Mouse (Mus musculus) cerebellum, adult 11 months (tissue): Measurements from ENCODE around the gene Ciz1.

Experiments
- DNase-seq: peaks from one replicate; pipeline ENCODE4 v3.0.0; 2022

The Ciz1 gene

DNA sequence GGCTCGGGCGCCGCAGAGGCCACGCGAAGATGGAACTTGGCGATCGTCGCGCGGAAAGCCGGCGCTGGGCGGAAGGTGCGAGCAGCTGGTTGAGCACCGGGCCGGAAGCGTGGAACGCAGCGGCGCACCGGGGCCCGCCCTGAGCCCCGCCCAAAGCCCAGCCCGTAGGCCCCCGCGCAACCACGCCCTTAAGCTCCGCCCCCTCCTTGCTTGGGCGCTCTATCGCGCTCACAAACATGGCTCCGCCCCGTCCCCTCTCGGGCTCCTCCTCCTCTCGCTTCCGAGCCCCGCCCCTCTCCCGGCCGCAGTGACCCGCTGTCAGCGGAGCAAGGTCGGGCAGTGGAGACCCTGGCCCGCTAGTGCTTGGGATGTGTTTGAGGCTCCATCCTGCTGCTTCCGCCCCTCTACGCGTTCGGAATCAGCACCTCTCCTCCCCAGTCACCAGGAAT is 29.7 kb downstream of the Ciz1 start, which contains the start of gene 1110008P14Rik:
TSS of gene 1110008P14Rik (minus strand) at position 164 of the 449 bp plus-strand sequence.
- DNase-seq, result peak; percentile 96

DNA sequence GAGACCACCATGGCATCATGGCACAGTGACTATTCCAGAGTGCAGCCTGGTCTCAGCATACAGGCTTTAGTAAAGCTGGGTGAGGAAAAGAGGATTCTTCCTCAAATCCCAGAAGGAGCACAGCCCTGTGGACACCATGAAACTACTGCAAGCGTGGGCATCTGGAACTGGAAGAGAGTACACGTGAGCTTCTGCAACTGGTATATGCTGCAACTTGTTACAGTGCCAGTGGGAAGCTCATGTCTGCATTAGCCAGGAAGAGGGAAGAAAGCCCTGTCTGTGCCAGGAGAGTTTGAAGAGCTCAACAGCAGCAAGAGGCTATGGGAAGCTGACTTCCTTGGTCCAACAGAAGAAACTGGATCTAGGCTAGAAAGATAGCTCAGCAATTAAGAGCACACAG is 30.6 kb downstream of the Ciz1 start:
- DNase-seq, result no peak

DNA sequence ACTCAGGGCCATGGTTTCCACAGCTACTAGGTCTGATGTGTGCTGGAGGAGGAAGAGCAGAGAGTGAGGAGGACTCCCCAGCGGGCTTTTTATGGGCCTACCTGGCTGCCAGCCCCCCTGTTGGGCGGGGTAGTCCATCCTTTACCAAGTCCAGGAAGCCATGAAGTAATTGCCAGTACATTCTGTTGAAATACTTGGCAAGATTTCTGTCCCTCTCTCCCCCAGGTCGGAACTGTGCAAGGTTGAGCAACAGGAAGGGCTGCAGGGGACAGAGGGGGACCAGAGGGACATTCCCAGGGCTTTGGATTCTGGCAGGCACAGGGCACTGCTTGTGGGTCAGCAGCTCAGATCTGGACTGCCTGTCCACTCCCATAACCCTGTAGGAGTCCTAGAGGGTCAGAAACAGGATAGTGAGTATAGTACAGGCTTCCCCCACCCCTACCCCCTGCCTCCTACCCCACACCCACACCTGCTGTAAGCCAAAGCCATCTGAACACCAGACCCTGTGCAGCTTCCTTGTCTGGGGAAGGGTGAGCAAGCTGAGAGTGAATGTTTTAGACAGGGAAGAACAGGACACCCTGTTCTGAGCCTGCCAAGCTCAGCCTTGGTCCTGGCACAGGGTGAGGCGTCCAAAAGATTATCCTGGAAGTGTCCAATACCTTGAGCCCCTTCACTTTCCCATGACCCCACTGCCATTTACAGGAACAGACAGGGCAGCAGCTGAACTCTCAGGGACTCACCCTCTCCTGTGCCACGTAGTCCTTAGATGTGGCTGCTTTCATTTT is 35.8 kb downstream of the Ciz1 start, which contains the start of gene Lcn2:
TSS of gene Lcn2 (minus strand) at position 547 of the 785 bp plus-strand sequence.
- DNase-seq, result no peak

DNA sequence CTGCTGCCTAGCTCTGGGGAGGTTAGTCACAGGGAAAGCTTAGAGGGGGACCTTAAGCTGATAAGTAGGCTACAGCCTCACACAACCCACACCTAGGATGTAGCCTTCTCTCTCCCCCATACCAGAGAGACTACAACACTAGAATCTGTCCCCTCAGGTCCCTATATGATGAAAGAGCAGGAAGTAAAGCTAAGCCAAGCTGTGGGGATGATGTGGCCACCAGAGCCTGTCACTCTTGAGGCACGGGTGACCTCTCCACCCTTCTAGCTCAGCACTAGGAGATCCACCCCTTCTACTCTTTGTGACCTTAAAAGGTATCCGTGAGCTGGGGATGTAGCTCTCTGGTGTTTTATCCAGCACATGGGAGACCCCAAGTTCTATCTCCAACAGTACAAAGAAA is 37.0 kb downstream of the Ciz1 start:
- DNase-seq, result no peak

DNA sequence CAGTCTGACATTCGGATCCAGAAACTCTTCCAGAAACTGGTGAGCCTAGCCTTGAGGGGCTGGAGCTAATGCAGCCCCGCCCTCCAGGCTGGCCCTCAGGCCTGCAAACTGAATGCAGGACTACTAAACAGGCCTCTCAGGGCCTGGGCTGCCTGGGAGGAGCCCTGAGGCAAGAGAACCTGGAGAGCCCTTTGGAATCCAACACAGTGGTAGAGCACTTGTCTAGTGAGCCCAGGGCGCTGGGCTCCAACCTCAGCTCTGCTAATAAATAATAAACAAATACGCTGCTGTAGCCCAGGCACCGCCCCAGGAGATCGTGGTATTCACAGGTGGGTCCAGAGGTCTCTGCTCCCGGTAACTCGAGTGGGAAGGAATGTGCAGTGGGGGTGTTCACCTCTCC is 38.7 kb downstream of the Ciz1 start:
- no peak for DNase-seq

DNA sequence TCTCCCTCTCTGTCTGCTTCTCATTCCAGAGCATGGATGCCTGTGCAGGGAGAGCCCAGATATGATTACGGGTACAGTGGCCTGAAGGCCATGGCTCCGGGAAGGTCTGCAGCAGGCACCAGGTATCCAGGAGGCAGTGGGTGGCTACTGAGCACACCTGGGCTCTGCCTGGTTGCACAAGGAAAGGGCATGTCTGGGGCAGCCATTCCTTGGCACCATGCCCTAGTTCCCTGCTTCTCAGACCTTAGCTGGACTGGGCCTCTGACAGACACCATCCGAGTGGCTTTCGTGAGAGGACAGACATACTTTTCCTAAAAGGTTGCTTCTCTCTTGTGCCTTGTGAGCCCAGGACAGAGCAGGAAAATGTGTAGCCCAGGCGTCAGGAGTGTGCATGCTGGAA is 39.9 kb downstream of the Ciz1 start:
- DNase-seq, result no peak

DNA sequence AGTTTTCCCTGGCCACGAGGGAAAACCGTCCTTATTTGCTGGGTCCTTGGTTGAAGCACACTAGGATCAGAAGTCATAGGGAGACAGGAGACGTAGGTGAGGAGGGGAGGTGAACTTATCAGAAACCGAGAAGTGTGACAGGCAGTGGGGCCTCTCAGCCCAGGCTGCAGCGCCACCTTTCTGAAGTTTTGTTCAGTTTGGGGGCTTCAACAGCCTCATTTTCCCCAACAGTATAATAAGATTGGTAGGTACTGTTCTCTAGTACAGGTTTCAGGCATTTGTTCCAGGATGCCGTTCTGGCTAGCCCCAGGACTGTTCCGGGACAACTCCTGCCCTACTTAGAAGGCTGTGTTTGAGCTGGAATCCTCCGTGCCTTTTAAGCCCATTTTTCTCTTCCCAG is 42.8 kb downstream of the Ciz1 start:
- DNase-seq, result no peak

DNA sequence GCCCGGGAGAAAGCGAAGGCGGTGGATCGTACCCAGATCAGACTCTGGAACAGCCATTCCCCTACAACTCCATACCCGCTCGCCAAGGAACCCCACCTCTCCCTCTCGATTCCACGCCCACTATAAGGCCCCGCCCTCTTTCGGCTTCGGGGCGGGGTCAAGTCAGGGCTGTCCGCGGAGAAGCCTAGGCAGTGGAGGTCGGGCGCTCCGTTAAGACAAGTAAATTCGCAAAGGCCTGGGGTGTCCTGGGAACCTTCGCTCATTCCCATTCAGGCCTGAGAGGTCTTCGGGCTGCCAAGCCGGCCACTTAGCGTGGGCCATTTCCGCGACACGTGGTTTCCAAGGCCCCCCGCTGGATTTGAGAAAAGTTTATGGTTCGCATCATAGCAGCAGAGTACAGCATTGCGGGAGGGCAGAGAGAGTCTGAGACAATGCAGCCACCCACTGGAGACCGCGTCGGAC is 43.4 kb downstream of the Ciz1 start, which contains the start of gene Ptges2:
TSS of gene Ptges2 (plus strand) at position 413 of the 462 bp plus-strand sequence.
- DNase-seq, result peak; percentile 87

DNA sequence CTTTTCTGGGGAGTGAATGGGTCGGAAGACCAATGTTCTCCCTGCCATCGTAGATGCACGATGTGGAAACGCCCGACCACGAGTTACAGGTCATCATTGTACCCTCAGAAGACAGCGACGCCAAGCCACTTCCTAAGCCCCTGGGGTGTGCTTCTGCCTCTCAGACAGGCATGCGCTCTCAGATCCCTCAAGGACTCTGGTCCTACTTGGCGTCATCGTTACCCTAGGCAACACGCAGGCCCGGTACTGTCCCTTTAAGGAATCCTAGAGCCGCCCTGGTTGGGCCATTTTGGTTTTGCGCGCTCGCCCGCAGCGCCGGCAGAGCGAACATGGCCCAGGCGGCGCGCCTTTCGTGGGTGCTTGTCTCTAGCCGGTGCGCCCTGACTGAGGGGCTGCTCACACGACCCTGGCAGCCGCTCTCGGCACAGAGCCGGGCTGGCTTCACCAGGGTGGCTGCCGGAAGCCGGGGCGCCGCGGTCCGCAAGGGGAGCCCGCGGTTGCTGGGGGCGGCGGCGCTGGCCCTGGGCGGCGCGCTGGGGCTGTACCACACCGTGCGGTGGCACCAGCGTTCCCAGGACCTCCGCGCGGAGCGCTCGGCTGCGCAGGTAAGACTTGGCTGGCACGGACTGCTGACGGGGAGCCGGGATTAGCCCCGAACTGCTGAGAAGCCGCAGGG is 44.0 kb downstream of the Ciz1 start:
- peak; percentile 81 for DNase-seq

DNA sequence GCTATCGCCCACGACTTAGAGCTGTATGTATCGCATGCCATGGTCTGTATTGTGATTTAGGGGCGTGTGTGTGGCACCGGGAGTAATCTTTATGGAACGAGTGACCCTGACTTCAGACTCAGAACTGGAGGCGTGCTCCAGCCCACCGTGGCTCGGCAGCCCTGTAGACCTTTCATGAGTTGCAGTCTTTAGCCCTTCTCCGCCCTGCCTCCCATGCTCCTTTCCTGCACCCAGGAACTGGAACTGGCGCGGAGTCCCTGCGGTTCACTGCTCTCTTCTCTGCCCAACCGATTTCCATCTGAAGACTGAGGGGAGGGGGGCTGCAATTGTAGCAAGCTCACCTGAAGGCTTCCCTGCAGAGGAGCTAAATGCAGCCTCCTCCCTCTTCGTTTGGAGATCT is 44.6 kb downstream of the Ciz1 start:
- no peak for DNase-seq

DNA sequence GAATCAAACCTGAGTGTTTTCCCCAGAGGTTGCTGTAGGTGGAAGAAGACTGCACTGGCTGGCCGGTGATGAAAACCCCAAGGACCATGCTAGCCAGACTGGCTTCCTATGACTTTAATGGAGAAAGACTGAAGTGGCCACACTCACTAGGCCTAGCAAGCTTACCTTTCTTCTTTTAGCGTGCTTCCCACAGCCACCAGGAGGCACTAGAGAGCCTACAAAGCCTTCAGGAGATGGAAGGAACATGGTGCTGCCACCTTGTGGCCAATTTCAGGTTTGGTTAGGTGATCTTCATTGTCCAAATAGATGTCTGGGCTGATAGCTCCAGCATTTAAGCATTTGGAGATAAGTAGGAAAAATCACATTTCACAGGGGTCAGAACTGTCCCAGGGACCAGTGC is 52.5 kb downstream of the Ciz1 start:
- peak; percentile 93 for DNase-seq

DNA sequence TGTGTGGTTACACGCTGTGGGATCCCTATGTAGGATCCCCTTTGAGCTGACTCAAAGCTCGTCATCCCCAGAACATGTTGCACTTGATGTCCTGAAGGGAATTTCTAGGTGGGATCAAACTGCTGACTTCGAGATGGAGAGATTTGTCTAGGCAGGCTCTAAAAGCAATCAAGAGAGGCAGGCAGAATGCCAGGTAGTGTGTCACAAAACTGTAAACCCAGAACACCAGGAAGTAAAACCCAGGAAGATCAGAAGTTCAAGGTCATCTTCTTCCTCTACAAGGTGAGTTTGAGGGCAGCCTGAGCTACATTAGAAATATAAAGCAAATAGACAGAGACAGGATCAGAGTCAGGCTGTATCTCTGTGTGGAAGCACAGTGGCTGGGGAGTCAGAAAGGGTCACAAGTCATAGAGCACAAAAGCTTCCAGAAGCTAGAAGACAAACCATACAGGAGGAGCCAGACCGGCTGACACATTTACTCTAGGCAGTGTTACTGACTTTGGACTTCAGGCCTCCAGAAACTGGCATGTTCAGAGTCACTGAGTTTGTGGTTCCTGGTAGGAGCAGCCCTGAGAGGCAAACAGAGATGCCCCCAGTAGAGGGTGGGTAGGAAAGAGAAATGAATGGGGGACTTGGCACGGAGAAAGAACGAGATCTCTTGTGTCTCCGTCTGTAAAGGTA is 55.2 kb downstream of the Ciz1 start:
- DNase-seq, result no peak

DNA sequence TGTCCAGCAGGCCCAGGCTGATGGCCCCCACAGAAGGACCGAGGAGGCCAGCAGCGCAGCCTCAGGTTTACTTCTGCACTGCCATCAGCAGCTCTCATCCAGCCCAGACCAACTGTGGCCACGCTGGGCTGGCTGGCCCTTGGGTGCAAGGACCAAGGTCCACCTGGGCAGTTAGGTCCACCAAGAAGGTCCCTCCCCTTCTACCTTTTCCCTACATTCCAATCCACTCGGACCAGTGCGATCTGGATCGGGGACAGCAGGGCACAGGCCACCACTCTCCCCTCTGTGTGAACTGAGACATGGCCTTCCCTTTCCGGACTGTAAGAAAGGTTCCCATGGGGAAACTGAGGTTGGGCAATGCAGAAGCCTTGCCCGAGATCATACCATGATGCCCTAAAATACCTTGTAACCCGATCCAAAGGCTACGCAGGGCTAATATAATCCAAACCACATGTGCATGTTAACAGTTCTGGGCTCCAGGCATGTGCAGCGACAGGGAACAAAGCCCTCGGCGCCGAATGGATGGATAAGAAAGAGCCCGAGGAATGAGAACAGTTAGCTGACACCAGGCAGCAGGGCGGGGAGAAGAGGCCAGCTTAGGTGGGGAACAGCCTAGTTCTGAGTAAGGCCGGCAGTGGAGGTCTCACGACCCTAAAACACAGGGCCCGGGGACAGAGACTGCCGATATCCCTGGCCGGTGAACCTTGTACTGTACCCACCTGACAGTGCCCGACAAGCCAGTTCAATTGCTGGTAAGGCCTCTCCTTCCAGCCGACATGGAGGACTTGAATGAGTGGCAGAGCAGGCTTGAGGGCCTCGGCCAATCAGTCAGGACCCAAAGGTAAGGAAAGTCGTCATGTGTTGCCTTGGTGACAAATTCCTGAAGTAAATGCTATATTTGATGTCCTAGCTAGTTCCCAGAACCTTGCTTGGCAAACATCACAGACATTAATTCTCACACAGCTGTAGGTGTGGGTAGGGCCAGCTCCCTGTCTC is 56.6 kb downstream of the Ciz1 start:
- no peak for DNase-seq

DNA sequence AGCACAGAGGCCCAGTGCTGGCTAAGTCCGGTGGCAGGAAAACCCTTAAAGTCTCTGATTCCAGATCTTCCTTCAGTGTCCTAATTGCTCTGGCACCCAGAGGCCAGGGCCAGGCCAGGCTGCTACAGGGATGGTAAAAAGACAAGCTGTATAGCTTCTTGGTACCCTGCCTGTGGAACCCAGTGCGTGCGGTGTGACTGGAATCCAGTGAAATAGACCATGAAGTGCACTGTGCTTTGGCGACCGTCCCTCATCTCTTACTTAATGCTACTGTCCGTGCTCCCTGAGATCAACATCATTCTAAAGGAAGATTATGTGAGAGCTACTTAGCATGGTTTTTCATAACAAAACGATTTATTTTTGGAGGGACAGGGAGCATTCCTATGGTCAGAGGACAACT is 59.3 kb downstream of the Ciz1 start:
- no peak for DNase-seq

DNA sequence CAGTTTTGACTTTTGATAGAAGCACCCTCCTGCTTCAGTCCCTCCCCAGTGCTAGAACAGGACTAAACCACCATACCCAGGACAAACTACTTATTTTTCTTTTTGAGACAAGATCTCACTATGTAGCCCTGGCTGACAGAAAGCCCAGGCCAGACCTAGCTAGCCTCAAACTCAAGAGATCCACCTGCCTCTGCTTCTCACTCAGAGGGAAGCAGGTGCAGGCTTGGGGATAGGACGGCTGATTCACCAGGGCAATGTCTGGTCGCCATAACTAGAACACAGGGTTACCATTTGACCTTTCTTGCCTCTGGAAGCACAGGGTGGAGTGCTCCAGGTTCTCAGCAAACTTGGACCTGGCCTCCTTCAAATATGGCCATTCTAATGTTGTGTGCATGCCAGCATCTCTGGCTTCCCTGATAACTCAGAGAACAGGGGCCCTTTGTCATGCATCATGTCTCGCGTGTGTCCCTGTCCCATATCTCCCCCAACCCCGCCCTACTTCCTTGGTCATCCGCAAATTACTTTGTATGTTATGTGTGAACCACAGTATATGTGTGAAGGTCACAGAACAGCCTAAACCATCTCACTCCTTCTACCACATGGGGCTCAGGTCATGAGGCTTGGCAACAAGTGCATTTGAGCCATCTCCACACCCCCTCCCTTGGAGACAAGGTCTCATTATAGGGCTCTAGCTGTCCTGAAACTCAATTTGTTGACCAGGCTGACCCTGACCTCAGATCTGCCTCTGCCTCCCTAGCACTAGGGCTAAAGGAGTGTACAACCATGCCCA is 60.8 kb downstream of the Ciz1 start:
- no peak for DNase-seq

DNA sequence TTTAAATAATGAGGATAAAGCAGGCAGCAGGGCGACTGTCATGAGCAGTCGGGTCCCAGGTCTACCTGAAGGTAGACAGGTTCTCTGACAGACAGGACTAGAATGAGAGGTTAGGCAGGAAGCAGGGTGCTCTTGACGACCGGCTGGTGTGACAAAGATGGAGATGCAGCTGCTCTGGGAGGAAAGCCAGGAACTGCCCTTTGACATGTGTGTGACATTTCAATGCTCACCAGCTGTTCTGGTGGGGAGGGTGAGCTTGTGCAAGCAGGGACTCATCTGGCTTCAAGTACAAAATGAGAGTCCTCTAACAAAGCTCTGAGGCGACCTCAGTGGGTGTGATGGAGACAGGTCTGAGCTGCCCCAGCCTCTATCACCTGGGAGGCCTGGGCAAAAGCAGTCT is 61.8 kb downstream of the Ciz1 start:
- DNase-seq, result no peak

DNA sequence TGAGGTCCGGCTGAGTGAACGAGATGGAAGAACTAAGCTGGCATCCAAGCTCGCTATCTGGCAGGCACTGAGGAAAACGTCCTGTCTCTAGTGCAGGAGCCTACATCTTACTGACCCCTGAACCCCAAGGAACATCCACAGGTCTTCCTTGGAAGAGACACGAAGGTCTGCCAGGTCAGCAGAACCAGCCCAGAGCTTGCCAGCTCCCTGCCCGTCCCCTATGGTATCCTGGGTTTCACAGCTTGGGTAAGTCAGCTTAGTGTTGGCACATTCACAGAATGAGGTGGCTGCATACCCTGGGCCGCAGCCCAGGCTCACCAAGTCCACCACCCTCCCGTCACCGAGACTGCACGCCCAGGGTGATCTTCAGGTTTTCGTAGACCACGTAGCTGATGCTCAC is 63.7 kb downstream of the Ciz1 start:
- DNase-seq, result no peak

DNA sequence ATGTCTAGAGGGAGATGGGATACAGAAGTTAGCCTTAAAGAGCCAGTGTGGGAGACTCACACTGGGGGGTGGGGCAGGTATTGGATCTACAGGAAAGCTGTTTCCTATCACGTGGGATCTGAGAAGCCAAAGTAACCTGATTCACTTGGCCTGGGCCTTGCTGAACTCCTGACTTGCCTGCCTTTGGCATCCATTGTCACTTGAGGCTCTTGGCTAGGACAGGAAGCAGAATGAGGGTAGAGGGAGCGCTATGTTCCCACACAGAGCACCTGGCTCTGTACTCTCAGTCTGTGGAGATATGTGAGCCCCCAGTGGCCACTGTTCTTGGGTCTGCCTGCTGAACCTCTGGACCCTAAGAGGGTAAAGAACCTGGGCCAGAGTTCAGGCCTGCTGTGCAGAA is 64.4 kb downstream of the Ciz1 start:
- no peak for DNase-seq

DNA sequence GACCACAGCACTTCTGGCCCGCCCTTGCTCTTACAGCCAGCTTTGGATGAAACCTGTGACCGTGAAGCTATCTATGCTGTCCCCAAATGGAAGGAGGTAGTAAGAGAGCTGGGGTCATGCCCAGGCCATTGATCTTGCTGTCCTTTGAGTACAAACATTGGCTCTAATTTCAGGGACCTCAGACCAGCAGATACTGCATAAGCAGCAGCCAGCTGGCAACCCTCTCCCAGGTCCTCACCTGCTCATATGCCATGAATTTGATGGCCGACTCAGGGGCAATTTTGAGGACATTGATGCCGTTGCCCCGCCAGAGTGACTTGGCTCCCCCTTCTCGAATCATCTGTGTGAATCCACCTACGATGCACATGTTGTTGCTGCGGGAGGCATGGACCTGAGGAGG is 65.4 kb downstream of the Ciz1 start:
- no peak for DNase-seq

DNA sequence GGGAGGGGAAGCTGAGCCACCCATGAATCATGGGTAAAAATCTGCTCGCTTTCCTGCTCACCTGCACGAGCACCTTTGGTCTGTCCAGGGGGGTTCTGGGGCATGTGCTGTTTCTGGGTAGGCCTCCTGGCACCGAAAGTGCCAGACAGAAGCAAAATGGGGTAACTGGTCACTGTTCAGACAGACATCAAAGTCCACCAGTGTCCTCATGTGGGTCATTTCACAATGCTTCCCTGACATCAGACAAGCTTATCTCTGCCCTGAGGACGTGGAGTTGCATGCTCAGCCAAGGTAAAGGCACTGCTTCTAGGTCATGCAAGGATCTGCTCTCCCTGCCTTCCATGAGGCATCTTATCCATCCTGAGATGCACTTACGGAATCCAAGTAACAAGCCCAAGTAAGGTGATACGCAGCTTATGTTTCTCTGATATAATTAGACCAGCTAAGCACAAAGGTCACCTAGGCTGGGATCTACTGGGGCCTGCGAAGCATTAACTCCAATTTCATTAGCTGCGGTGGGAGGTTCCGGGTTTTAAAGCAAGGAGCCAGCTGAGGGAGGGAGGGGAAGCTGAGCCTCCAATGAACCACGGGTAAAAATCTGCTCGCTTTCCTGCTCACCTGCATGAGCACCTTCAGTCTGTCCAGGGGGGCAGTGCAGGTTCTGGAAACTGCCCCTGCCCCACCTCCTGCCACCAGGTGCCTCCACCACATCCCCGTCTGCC is 66.5 kb downstream of the Ciz1 start:
- DNase-seq, result no peak

DNA sequence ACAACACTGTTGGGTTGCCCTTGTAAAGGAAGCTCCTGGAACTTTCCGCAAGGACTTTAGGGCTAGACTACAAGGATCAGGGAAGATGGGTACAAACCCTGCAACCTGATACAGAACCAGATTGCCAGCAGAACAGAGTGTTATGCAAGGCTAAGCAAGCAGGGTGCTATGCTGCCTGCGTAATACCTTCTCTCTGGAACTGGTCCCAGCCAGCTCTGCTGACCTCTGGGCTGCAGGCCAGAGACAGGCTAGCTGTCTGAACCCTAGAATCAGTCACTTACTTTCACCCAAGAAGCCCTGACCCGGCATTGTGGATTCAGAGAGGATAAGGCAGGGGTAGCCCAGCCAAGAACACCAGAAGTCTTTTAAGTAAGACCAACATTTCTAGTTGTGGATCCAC is 67.2 kb downstream of the Ciz1 start:
- peak; percentile 63 for DNase-seq
